Mouse (Mus musculus): ENCODE measurements around the gene Scn1a. TPM values are rescaled to one million over a fixed set of nuclear protein-coding genes. Genes with fewer than 3 reads are reported as not detected.

Scn1a gene
- polyA plus RNA-seq, 1 experiment from 2014 or later: 0.08 TPM

Other genes starting within 250 kb of the Scn1a start
- 6.6 and 7.1 TPM in 2 replicates for gene Ttc21b, start 184.2 kb downstream of the Scn1a start, polyA plus RNA-seq (2015; fragmentation: Nextera tagmentation; extraction: Ambion mirVana)
- 0.06 and 0.16 TPM in 2 replicates for gene Scn9a, start 194.1 kb upstream of the Scn1a start, polyA plus RNA-seq (2015; fragmentation: Nextera tagmentation; extraction: Ambion mirVana)

All from heart, embryonic 16.5 days (tissue).